Comparison of ENCODE assay signal across 8 mouse cellular contexts in the genomic region with DNA sequence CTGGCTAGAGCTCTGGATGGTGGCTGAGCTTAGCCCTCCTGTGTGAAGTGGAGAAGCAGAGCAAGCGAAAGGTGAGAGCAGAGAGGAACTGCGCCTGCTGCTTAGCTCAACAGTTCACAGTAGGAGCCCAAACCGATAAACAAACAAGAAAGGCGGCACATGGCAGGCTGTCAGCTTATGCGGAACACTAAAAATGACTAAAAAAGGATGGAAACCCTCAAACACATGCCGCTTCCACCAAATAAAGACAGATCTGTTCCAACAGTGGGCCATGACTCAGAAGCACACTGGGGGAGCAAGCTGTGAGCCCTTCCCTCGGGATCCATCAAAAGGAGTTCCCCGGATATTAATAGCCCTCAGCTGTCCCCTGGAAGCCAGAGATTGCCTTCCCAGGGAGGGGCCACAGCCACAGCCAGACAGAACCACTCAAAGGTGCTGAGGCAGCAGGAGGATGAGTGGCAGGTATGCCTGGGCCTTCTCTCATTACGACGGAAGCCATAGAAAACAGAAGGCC. TPM values are rescaled to one million over a fixed set of nuclear protein-coding genes. Genes with fewer than 3 reads are reported as not detected.
A peak's percentile ranks its signal among the peaks of the same experiment; 100 is the strongest.
DNase-seq lines count a peak whose midpoint lies in the region; ATAC-seq lines count a peak whose summit lies in the region.

No protein-coding gene starts in this region.

- H3K36me3 ChIP-seq in hindbrain, embryonic 12.5 days, result no peaks in the 10 kb centered on the region
- H3K36me3 ChIP-seq in hindbrain, embryonic 11.5 days (ENCODE audit: control insufficient read depth, insufficient read depth, low read length), result no peaks in the 10 kb centered on the region
- no peaks in the 10 kb centered on the region for H3K36me3 ChIP-seq in hindbrain, embryonic 16.5 days (ENCODE audit: control insufficient read depth, insufficient read depth, low read length)
- no peaks in the 10 kb centered on the region for H3K36me3 ChIP-seq in midbrain, embryonic 16.5 days (ENCODE audit: control insufficient read depth, insufficient read depth, low read length)

- no peak overlapping the region for H3K4me3 ChIP-seq in hindbrain, embryonic 12.5 days
- no peak overlapping the region for H3K4me3 ChIP-seq in hindbrain, embryonic 11.5 days (ENCODE audit: low read depth, low read length)
- no peak overlapping the region for H3K4me3 ChIP-seq in hindbrain, embryonic 16.5 days (ENCODE audit: low read length)
- H3K4me3 ChIP-seq in midbrain, embryonic 16.5 days (ENCODE audit: low read depth, low read length), result no peak overlapping the region

- peaks cover 64% of the 10 kb centered on the region for H3K4me1 ChIP-seq in hindbrain, embryonic 12.5 days
- H3K4me1 ChIP-seq in hindbrain, embryonic 11.5 days (replicated peaks; ENCODE audit: control insufficient read depth, insufficient read depth, low read length), result peaks cover 18% of the 10 kb centered on the region
- peaks cover 22% of the 10 kb centered on the region for H3K4me1 ChIP-seq in hindbrain, embryonic 16.5 days (ENCODE audit: control insufficient read depth, insufficient read depth, low read depth, low read length)
- H3K4me1 ChIP-seq in midbrain, embryonic 16.5 days (ENCODE audit: control insufficient read depth, insufficient read depth, low read length), result peaks cover 33% of the 10 kb centered on the region

- peaks cover 9% of the 10 kb centered on the region for H3K27me3 ChIP-seq in hindbrain, embryonic 12.5 days
- no peaks in the 10 kb centered on the region for H3K27me3 ChIP-seq in hindbrain, embryonic 11.5 days (ENCODE audit: control insufficient read depth, insufficient read depth, low read length)
- H3K27me3 ChIP-seq in hindbrain, embryonic 16.5 days (replicated peaks; ENCODE audit: control insufficient read depth, insufficient read depth, low read length), result no peaks in the 10 kb centered on the region
- no peaks in the 10 kb centered on the region for H3K27me3 ChIP-seq in midbrain, embryonic 16.5 days (ENCODE audit: control insufficient read depth, insufficient read depth, low read depth, low read length)

- peak overlapping the region; percentile 24; the same call in 1 of the 2 replicates for H3K27ac ChIP-seq in hindbrain, embryonic 12.5 days
- H3K27ac ChIP-seq in hindbrain, embryonic 11.5 days (ENCODE audit: low read depth, low read length), result no peak overlapping the region
- no peak overlapping the region; the same call in 1 of the 2 replicates for H3K27ac ChIP-seq in hindbrain, embryonic 16.5 days (ENCODE audit: low read depth, low read length)
- H3K27ac ChIP-seq in midbrain, embryonic 16.5 days (ENCODE audit: low read length), result peak overlapping the region; percentile 40; the same call in 1 of the 2 replicates

- no peak overlapping the region for H3K4me2 ChIP-seq in hindbrain, embryonic 12.5 days (replicated peaks)
- H3K4me2 ChIP-seq in hindbrain, embryonic 11.5 days (replicated peaks; ENCODE audit: low read depth, low read length), result no peak overlapping the region
- no peak overlapping the region for H3K4me2 ChIP-seq in hindbrain, embryonic 16.5 days (ENCODE audit: low read length)
- H3K4me2 ChIP-seq in midbrain, embryonic 16.5 days (ENCODE audit: low read length), result no peak overlapping the region

- DNase-seq in hindbrain, embryonic 11.5 days (ENCODE audit: low spot score), result no peak
- peak; percentile 49 for DNase-seq in cerebellum, adult 9-11 months
- no peak for DNase-seq in urinary bladder, adult 18-20 months (ENCODE audit: low spot score in 2 of 2)
- DNase-seq in c-Kit-positive CD71-positive TER-119-positive erythroid progenitor cells, embryonic 14.5 days (ENCODE audit: low spot score), result no peak

- ATAC-seq in hindbrain, embryonic 12.5 days (ENCODE audit: low FRiP score), result no peak
- ATAC-seq in hindbrain, embryonic 11.5 days (ENCODE audit: low FRiP score), result no peak
- peak; percentile 21 for ATAC-seq in CD4-positive, CD25-positive, alpha-beta regulatory T cell, adult 4 months
- ATAC-seq in hindbrain, embryonic 16.5 days, result 0 out of 2 replicates have a peak, but pooled peaks have one; percentile 12
- ATAC-seq in midbrain, embryonic 16.5 days, result 0 out of 2 replicates have a peak, but pooled peaks have one; percentile 14

- WGBS in hindbrain, embryonic 12.5 days, result 22% methylated on average over 10 of the region's 10 CpGs
- 25% methylated on average over 10 of the region's 10 CpGs for WGBS in hindbrain, embryonic 11.5 days
- WGBS in hindbrain, embryonic 16.5 days, result 30% methylated on average over 10 of the region's 10 CpGs
- WGBS in midbrain, embryonic 16.5 days, result 24% methylated on average over 10 of the region's 10 CpGs

- H3K9ac ChIP-seq in hindbrain, embryonic 12.5 days, result no peak overlapping the region
- no peak overlapping the region for H3K9ac ChIP-seq in hindbrain, embryonic 11.5 days (ENCODE audit: low read depth, low read length)
- H3K9ac ChIP-seq in hindbrain, embryonic 16.5 days (ENCODE audit: low read depth, low read length), result no peak overlapping the region; the same call in 1 of the 2 replicates
- no peak overlapping the region; the same call in 1 of the 2 replicates for H3K9ac ChIP-seq in midbrain, embryonic 16.5 days (ENCODE audit: low read depth, low read length)

- no peaks in the 10 kb centered on the region for H3K9me3 ChIP-seq in hindbrain, embryonic 12.5 days (replicated peaks)
- H3K9me3 ChIP-seq in hindbrain, embryonic 11.5 days (ENCODE audit: control insufficient read depth, low read length), result no peaks in the 10 kb centered on the region
- no peaks in the 10 kb centered on the region for H3K9me3 ChIP-seq in hindbrain, embryonic 16.5 days (ENCODE audit: control insufficient read depth, low read length)
- H3K9me3 ChIP-seq in midbrain, embryonic 16.5 days (replicated peaks; ENCODE audit: control insufficient read depth, low read length, poor library complexity, severe bottlenecking), result no peaks in the 10 kb centered on the region

RNA-seq across cellular contexts. Expression of a gene that starts 20.8 kb away (rescaled TPM):
- 15.0 and 17.7 TPM in 2 replicates for polyA plus RNA-seq in hindbrain, embryonic 12.5 days (2016; fragmentation: Nextera tagmentation; extraction: Ambion mirVana)
- 11.6 and 14.1 TPM in 2 replicates for polyA plus RNA-seq in hindbrain, embryonic 11.5 days (2014; fragmentation: Nextera tagmentation; extraction: Ambion mirVana)
- 100 to 1,000 TPM in 1 of 2 experiments, 10 to 100 TPM in 1; 89.5 to 106 TPM for polyA plus RNA-seq in CD4-positive, CD25-positive, alpha-beta regulatory T cell, adult 4 months (2017; shearing (Covaris generic))
- polyA plus RNA-seq in hindbrain, embryonic 16.5 days (2015; fragmentation: Nextera tagmentation; extraction: Ambion mirVana), result 9.0 and 10.9 TPM in 2 replicates
- 12.0 and 12.5 TPM in 2 replicates for polyA plus RNA-seq in midbrain, embryonic 16.5 days (2015; fragmentation: Nextera tagmentation; extraction: Ambion mirVana)

Comparison
In these comparisons a context has a peak if more than half of its experiments do, and no peak if none do; other contexts are left out.
1. ATAC-seq: peak in CD4-positive, CD25-positive, alpha-beta regulatory T cell, adult 4 months (single experiment), hindbrain, embryonic 16.5 days (single experiment) and midbrain, embryonic 16.5 days (single experiment); none in hindbrain, embryonic 12.5 days (single experiment) and hindbrain, embryonic 11.5 days (single experiment).
2. H3K27ac ChIP-seq: peak in hindbrain, embryonic 12.5 days (single experiment) and midbrain, embryonic 16.5 days (single experiment); none in hindbrain, embryonic 11.5 days (single experiment) and hindbrain, embryonic 16.5 days (single experiment).